Mouse (Mus musculus) olfactory bulb, adult 2 months (tissue): ENCODE measurements at regions not wholly inside any gene's neighbourhood (a gene's known extent, or its start where the extent isn't known, plus 50 kb on each side); places are given as distances from the start of the nearest gene placed in this dataset.

Experiments used
- CTCF ChIP-seq: fragments of 200-500 bp; IDR thresholded peaks from 2 replicates; pipeline ENCODE4 v1.5.1; 2012; ENCODE audit warnings: low read depth, mild to moderate bottlenecking, low read length, moderate library complexity; ENCODE audit not compliant: insufficient read depth
- POLR2A ChIP-seq: fragments of 200-500 bp; IDR thresholded peaks from 2 replicates; pipeline ENCODE4 v1.6.1; 2012; ENCODE audit warnings: mild to moderate bottlenecking, low read depth, low read length, moderate library complexity; ENCODE audit not compliant: insufficient read depth

DNA sequence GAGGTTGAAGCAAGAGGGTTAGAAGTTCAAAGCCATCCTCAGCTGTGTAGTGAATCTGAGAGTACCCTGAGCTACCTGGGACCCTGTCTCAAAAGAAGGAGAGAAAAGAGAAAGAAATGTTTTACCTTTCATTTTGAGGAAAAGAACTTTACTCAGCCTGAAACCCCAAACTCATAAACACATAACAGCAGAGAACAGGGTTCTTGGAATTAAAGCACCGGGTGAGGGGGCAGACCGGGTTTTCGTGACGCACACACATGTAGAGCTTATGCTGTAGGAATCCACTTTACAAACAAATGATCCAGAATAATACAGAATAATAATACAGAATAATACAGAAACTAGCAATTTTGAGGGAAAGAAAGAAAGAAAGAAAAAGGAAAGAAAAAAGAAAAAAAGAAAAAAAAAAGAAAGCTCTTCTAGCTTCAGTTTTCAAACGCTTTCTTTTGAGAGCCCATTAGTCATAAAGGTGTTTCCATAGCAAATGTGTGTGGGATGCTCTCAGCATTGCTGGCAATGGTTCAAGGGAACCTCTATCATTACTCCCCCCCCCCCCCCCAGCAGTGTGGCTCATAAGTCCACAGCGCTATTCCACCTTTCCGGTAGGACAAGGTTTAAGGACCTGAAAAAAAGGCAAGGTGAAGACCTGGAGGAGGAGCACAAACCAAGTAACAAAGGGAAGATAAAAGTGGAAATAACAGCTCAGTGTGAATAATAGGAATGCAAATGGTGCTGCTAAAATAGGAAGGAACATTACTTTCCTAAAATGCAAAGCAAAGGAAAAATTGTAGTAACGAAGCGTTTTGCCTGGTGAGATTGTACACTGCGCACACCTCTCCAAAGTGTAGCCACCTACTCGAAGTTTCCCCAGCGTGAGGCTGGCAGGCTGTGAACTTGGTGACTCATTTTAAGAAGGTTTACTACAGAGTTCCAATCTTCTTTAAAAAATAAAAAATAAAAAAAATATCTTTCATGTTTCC is 110.3 kb downstream of the Btg1 start:
- TF ChIP-seq POLR2A: no peak
- no peak for TF ChIP-seq CTCF
